Mouse (Mus musculus): ENCODE data around the gene Larp7.

DNA sequence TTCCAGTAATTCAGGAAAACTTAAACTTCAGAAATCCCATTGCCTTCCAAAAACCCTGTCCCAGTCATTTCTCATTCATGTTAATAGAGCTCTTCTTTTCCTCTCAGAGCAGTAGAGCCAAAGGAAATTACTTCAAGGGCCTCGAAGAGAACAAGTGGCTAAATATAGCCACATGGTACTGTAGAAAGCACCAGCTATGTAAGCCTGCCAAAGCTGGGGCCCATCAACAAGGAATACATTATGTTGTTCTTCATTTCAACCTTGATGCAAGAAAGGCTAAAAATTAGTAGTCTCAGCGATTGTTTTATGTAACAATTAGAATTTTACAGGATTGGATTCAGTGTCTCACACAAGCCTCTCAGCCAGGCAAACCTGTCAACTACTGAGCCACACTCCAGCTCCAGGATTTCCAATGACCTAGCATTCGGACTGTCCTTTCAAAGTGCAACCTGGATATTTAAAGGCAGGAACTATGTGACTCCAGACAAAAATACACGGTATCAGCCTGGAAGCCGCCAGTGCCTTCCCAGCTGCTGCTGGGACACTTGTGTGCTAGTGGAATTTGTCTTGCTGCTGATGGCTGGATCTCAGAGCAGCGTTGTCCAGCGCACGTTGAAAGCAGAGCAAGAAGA lies 27.8 kb downstream of the Larp7 start:
- no peak for TF ChIP-seq CTCF (IDR thresholded peaks at IDR 0.05; ENCODE audit: low read depth, low read length)
- no peak for TF ChIP-seq POLR2A (IDR thresholded peaks at IDR 0.05; ENCODE audit: insufficient read depth, low read length)
- no peak for TF ChIP-seq EP300 (IDR thresholded peaks at IDR 0.05; ENCODE audit: insufficient read depth, low read depth, low read length)
